Mouse (Mus musculus) embryonic facial prominence, embryonic 15.5 days (tissue): Measurements from ENCODE around the gene Ankrd63. TPM values are rescaled to one million over a fixed set of nuclear protein-coding genes. Genes with fewer than 3 reads are reported as not detected.

ENCODE experiments used
- ATAC-seq: fragments of 200-750 bp; cut with Nextera tagmentation; 2 replicates; pipeline ENCODE4 v1.8.0; 2017; ENCODE audit warnings: low read depth, moderate TSS enrichment; ENCODE audit not compliant: insufficient number of reproducible peaks, low FRiP score, low TSS enrichment
- H3K27ac ChIP-seq: fragments of 300-500 bp; sonication (generic); replicated peaks from 2 replicates; pipeline ENCODE4 v1.5.1; 2015; ENCODE audit warnings: mild to moderate bottlenecking, inconsistent platforms
- H3K27me3 ChIP-seq: fragments of 300-500 bp; sonication (generic); 2 replicates; pipeline ENCODE4 v1.6.1; 2015; ENCODE audit warnings: inconsistent platforms
- H3K36me3 ChIP-seq: fragments of 300-500 bp; sonication (generic); 2 replicates; pipeline ENCODE4 v1.6.1; 2015; ENCODE audit warnings: mild to moderate bottlenecking, inconsistent platforms
- H3K4me1 ChIP-seq: fragments of 300-500 bp; sonication (generic); 2 replicates; pipeline ENCODE4 v1.6.1; 2015; ENCODE audit warnings: inconsistent platforms
- H3K4me2 ChIP-seq: fragments of 300-500 bp; sonication (generic); replicated peaks from 2 replicates; pipeline ENCODE4 v1.6.1; 2015; ENCODE audit warnings: mild to moderate bottlenecking, inconsistent platforms
- H3K4me3 ChIP-seq: fragments of 300-500 bp; sonication (generic); replicated peaks from 2 replicates; pipeline ENCODE4 v1.5.1; 2015; ENCODE audit warnings: mild to moderate bottlenecking, inconsistent platforms
- H3K9ac ChIP-seq: fragments of 300-500 bp; sonication (generic); 2 replicates; pipeline ENCODE4 v1.6.1; 2015; ENCODE audit warnings: inconsistent platforms
- H3K9me3 ChIP-seq: fragments of 300-500 bp; sonication (generic); replicated peaks from 2 replicates; pipeline ENCODE4 v1.6.1; 2016; ENCODE audit warnings: inconsistent platforms
- WGBS: fragments of 180-500 bp; shearing (Covaris S2); methylation state at CpG from one replicate; pipeline ENCODE4 v1.1.7; 2015; 5-methylcytosine and 5-hydroxymethylcytosine counted together
- polyA plus RNA-seq: library from polyadenylated mRNA; unstranded; fragments of >200 nt; fragmentation: Nextera tagmentation; extraction: Ambion mirVana; gene quantifications from 2 replicates; pipeline ENCODE4 v1.2.1, GENCODE M21; 2015

Ankrd63 gene
- polyA plus RNA-seq, 1 experiment from 2014 or later = 0.19 TPM

- Histone ChIP-seq H3K27ac (no peak overlapping the region), H3K36me3 (no peaks in the 10 kb centered on the region), H3K9ac (no peak overlapping the region), H3K9me3 (no peaks in the 10 kb centered on the region), H3K4me3 (no peak overlapping the region), H3K4me1 (peaks cover 32% of the 10 kb centered on the region), H3K4me2 (no peak overlapping the region), H3K27me3 (peaks cover 11% of the 10 kb centered on the region; the same call in 1 of the 2 replicates)
- WGBS = 81% methylated on average over 4 of the region's 4 CpGs
- no peak for ATAC-seq
Observed at GRCm38 (mm10) chr2:118725511-118725910, 21.7 kb upstream of the Ankrd63 start.

GRCm38 (mm10) chr2:118723693-118724486, 20.1 kb upstream of the Ankrd63 start:
- Histone ChIP-seq H3K4me2 (no peak overlapping the region), H3K4me1 (peaks cover 16% of the 10 kb centered on the region; the same call in 1 of the 2 replicates), H3K27me3 (peaks cover 13% of the 10 kb centered on the region; the same call in 1 of the 2 replicates), H3K36me3 (no peaks in the 10 kb centered on the region), H3K27ac (no peak overlapping the region), H3K4me3 (no peak overlapping the region), H3K9ac (no peak overlapping the region), H3K9me3 (no peaks in the 10 kb centered on the region)
- 80% methylated on average over 15 of the region's 15 CpGs for WGBS
- ATAC-seq = no peak

GRCm38 (mm10) chr2:118716677-118717076, 12.9 kb upstream of the Ankrd63 start:
- H3K9me3 ChIP-seq = no peaks in the 10 kb centered on the region
- H3K4me2 ChIP-seq = no peak overlapping the region
- no peaks in the 10 kb centered on the region for H3K36me3 ChIP-seq
- WGBS = 87% methylated on average over 5 of the region's 5 CpGs
- no peak overlapping the region for H3K27ac ChIP-seq
- H3K4me1 ChIP-seq = peaks cover 7% of the 10 kb centered on the region; the same call in 1 of the 2 replicates
- no peak for ATAC-seq
- H3K4me3 ChIP-seq = no peak overlapping the region
- peaks cover 17% of the 10 kb centered on the region for H3K27me3 ChIP-seq
- no peak overlapping the region for H3K9ac ChIP-seq

GRCm38 (mm10) chr2:118714230-118714629, 10.5 kb upstream of the Ankrd63 start:
- H3K4me1 ChIP-seq = peaks cover 18% of the 10 kb centered on the region
- H3K9ac ChIP-seq = no peak overlapping the region
- H3K36me3 ChIP-seq = no peaks in the 10 kb centered on the region
- no peak overlapping the region for H3K4me3 ChIP-seq
- 53% methylated on average over 4 of the region's 4 CpGs for WGBS
- H3K4me2 ChIP-seq = no peak overlapping the region
- no peak for ATAC-seq
- no peak overlapping the region for H3K27ac ChIP-seq
- H3K9me3 ChIP-seq = no peaks in the 10 kb centered on the region
- peaks cover 40% of the 10 kb centered on the region for H3K27me3 ChIP-seq

GRCm38 (mm10) chr2:118713631-118714030, 9.9 kb upstream of the Ankrd63 start:
- Histone ChIP-seq H3K9me3 (no peaks in the 10 kb centered on the region), H3K4me3 (no peak overlapping the region), H3K9ac (no peak overlapping the region), H3K27ac (no peak overlapping the region), H3K36me3 (no peaks in the 10 kb centered on the region), H3K4me2 (no peak overlapping the region), H3K27me3 (peaks cover 46% of the 10 kb centered on the region), H3K4me1 (peaks cover 18% of the 10 kb centered on the region)
- 92% methylated on average over 6 of the region's 6 CpGs for WGBS
- no peak for ATAC-seq

GRCm38 (mm10) chr2:118711038-118711494, 7.3 kb upstream of the Ankrd63 start:
- H3K4me3 ChIP-seq = peak overlapping the region; percentile 42
- H3K4me1 ChIP-seq = peaks cover 26% of the 10 kb centered on the region
- peak overlapping the region; percentile 92 for H3K4me2 ChIP-seq
- no peaks in the 10 kb centered on the region for H3K36me3 ChIP-seq
- peaks cover 71% of the 10 kb centered on the region for H3K27me3 ChIP-seq
- peak; percentile 39; the same call in 1 of the 2 replicates for ATAC-seq
- peak overlapping the region; percentile 21; the same call in 1 of the 2 replicates for H3K9ac ChIP-seq
- under 1% methylated on average over 36 of the region's 36 CpGs for WGBS
- no peaks in the 10 kb centered on the region for H3K9me3 ChIP-seq
- H3K27ac ChIP-seq = no peak overlapping the region

GRCm38 (mm10) chr2:118709655-118710221, 6.0 kb upstream of the Ankrd63 start:
- 59% methylated on average over 4 of the region's 4 CpGs for WGBS
- no peak overlapping the region for H3K4me2 ChIP-seq
- H3K4me1 ChIP-seq = peaks cover 20% of the 10 kb centered on the region
- no peak for ATAC-seq
- no peak overlapping the region for H3K9ac ChIP-seq
- H3K27me3 ChIP-seq = peaks cover 84% of the 10 kb centered on the region
- no peak overlapping the region for H3K4me3 ChIP-seq
- H3K36me3 ChIP-seq = no peaks in the 10 kb centered on the region
- H3K27ac ChIP-seq = no peak overlapping the region
- H3K9me3 ChIP-seq = no peaks in the 10 kb centered on the region

GRCm38 (mm10) chr2:118708472-118708871, 4.7 kb upstream of the Ankrd63 start:
- H3K27me3 ChIP-seq = peaks cover 97% of the 10 kb centered on the region
- H3K36me3 ChIP-seq = no peaks in the 10 kb centered on the region
- H3K27ac ChIP-seq = no peak overlapping the region
- no peak overlapping the region for H3K4me2 ChIP-seq
- no peak overlapping the region for H3K4me3 ChIP-seq
- no peak overlapping the region for H3K9ac ChIP-seq
- ATAC-seq = no peak
- peaks cover 28% of the 10 kb centered on the region for H3K4me1 ChIP-seq
- WGBS = 61% methylated on average over 4 of the region's 4 CpGs
- no peaks in the 10 kb centered on the region for H3K9me3 ChIP-seq

- Histone ChIP-seq H3K27ac (no peak overlapping the region), H3K9me3 (no peaks in the 10 kb centered on the region), H3K4me1 (peaks cover 38% of the 10 kb centered on the region), H3K4me3 (no peak overlapping the region), H3K9ac (no peak overlapping the region), H3K36me3 (no peaks in the 10 kb centered on the region), H3K27me3 (peaks cover 100% of the 10 kb centered on the region), H3K4me2 (no peak overlapping the region)
- 6% methylated on average over 6 of the region's 6 CpGs for WGBS
- no peak for ATAC-seq
Observed at GRCm38 (mm10) chr2:118706436-118706835, 2.7 kb upstream of the Ankrd63 start.

GRCm38 (mm10) chr2:118702883-118703761, 641 bp downstream of the Ankrd63 start:
- H3K27me3 ChIP-seq = peaks cover 90% of the 10 kb centered on the region
- H3K9me3 ChIP-seq = no peaks in the 10 kb centered on the region
- ATAC-seq = 0 out of 2 replicates have a peak, but pooled peaks have one; percentile 30
- H3K4me2 ChIP-seq = peak overlapping the region; percentile 90
- WGBS = under 1% methylated on average over 93 of the region's 93 CpGs
- H3K36me3 ChIP-seq = no peaks in the 10 kb centered on the region
- H3K4me3 ChIP-seq = peak overlapping the region; percentile 44
- no peak overlapping the region for H3K9ac ChIP-seq
- peaks cover 43% of the 10 kb centered on the region for H3K4me1 ChIP-seq
- H3K27ac ChIP-seq = no peak overlapping the region
